Mouse (Mus musculus): ENCODE measurements around the gene Prpf4. TPM values are rescaled to one million over a fixed set of nuclear protein-coding genes. Genes with fewer than 3 reads are reported as not detected.

Prpf4 gene
- polyA plus RNA-seq, 1 experiment from 2014 or later = 19.2 TPM

Other genes starting within 250 kb of the Prpf4 start
- 9.5 and 10.8 TPM in 2 replicates for gene Zfp37, start 177.8 kb upstream of the Prpf4 start, polyA plus RNA-seq (2015; fragmentation: Nextera tagmentation; extraction: Ambion mirVana)
- gene Slc31a2, start 146.2 kb upstream of the Prpf4 start, polyA plus RNA-seq (2015; fragmentation: Nextera tagmentation; extraction: Ambion mirVana) = 38.9 and 39.3 TPM in 2 replicates
- gene Fkbp15, start 48.2 kb upstream of the Prpf4 start, polyA plus RNA-seq (2015; fragmentation: Nextera tagmentation; extraction: Ambion mirVana) = 27.6 and 28.3 TPM in 2 replicates
- 49.3 and 53.2 TPM in 2 replicates for gene Slc31a1, start 48.1 kb upstream of the Prpf4 start, polyA plus RNA-seq (2015; fragmentation: Nextera tagmentation; extraction: Ambion mirVana)
- 149 and 153 TPM in 2 replicates for gene Cdc26, start 155 bp upstream of the Prpf4 start, polyA plus RNA-seq (2015; fragmentation: Nextera tagmentation; extraction: Ambion mirVana)
- 0.41 TPM in 1 of 2 replicates, not detected in the other for gene Rnf183, start 26.5 kb downstream of the Prpf4 start, polyA plus RNA-seq (2015; fragmentation: Nextera tagmentation; extraction: Ambion mirVana)
- gene Wdr31, start 62.1 kb downstream of the Prpf4 start, polyA plus RNA-seq (2015; fragmentation: Nextera tagmentation; extraction: Ambion mirVana) = 7.3 and 11.2 TPM in 2 replicates
- gene Bspry, start 71.3 kb downstream of the Prpf4 start, polyA plus RNA-seq (2015; fragmentation: Nextera tagmentation; extraction: Ambion mirVana) = 14.5 and 16.3 TPM in 2 replicates
- gene Hdhd3, start 94.7 kb downstream of the Prpf4 start, polyA plus RNA-seq (2015; fragmentation: Nextera tagmentation; extraction: Ambion mirVana) = 12.2 and 15.7 TPM in 2 replicates
- 69.3 and 73.7 TPM in 2 replicates for gene Alad, start 111.1 kb downstream of the Prpf4 start, polyA plus RNA-seq (2015; fragmentation: Nextera tagmentation; extraction: Ambion mirVana)
- gene Pole3, start 116.3 kb downstream of the Prpf4 start, polyA plus RNA-seq (2015; fragmentation: Nextera tagmentation; extraction: Ambion mirVana) = 87.6 and 89.4 TPM in 2 replicates
- gene 4933430I17Rik, start 116.6 kb downstream of the Prpf4 start, polyA plus RNA-seq (2015; fragmentation: Nextera tagmentation; extraction: Ambion mirVana) = 0.47 and 0.49 TPM in 2 replicates
- gene Rgs3, start 151.1 kb downstream of the Prpf4 start, polyA plus RNA-seq (2015; fragmentation: Nextera tagmentation; extraction: Ambion mirVana) = 65.0 TPM in 2 replicates